Mouse (Mus musculus) intestine, embryonic 15.5 days (tissue): ENCODE results near the gene Sppl3. TPM values are rescaled to one million over a fixed set of nuclear protein-coding genes. Genes with fewer than 3 reads are reported as not detected.

Experiments
- ATAC-seq: fragments of 200-750 bp; cut with Nextera tagmentation; 2 replicates; pipeline ENCODE4 v1.8.0; 2017; ENCODE audit warnings: moderate TSS enrichment, moderate library complexity
- H3K27ac ChIP-seq: fragments of 300-500 bp; sonication (generic); 2 replicates; pipeline ENCODE4 v1.5.1; 2015; ENCODE audit warnings: mild to moderate bottlenecking, inconsistent platforms
- H3K27me3 ChIP-seq: fragments of 300-500 bp; sonication (generic); replicated peaks from 2 replicates; pipeline ENCODE4 v1.6.1; 2015; ENCODE audit warnings: inconsistent platforms
- H3K36me3 ChIP-seq: fragments of 300-500 bp; sonication (generic); 2 replicates; pipeline ENCODE4 v1.6.1; 2015; ENCODE audit warnings: inconsistent platforms
- H3K4me1 ChIP-seq: fragments of 300-500 bp; sonication (generic); replicated peaks from 2 replicates; pipeline ENCODE4 v1.6.1; 2015; ENCODE audit warnings: inconsistent platforms
- H3K4me2 ChIP-seq: fragments of 300-500 bp; sonication (generic); replicated peaks from 2 replicates; pipeline ENCODE4 v1.6.1; 2015; ENCODE audit warnings: mild to moderate bottlenecking, inconsistent platforms
- H3K4me3 ChIP-seq: fragments of 300-500 bp; sonication (generic); replicated peaks from 2 replicates; pipeline ENCODE4 v1.5.1; 2015; ENCODE audit warnings: inconsistent platforms
- H3K9ac ChIP-seq: fragments of 300-500 bp; sonication (generic); 2 replicates; pipeline ENCODE4 v1.6.1; 2015; ENCODE audit warnings: inconsistent platforms
- H3K9me3 ChIP-seq: fragments of 300-500 bp; sonication (generic); 2 replicates; pipeline ENCODE4 v1.6.1; 2016; ENCODE audit warnings: inconsistent platforms
- WGBS: fragments of 180-500 bp; shearing (Covaris S2); methylation state at CpG from one replicate; pipeline ENCODE4 v1.1.7; 2015; 5-methylcytosine and 5-hydroxymethylcytosine counted together
- polyA plus RNA-seq: library from polyadenylated mRNA; unstranded; fragments of >200 nt; fragmentation: Nextera tagmentation; extraction: Ambion mirVana; gene quantifications from 2 replicates; pipeline ENCODE4 v1.2.1, GENCODE M21; 2015

Sppl3 gene
- polyA plus RNA-seq, 1 experiment from 2014 or later: 23.6 TPM

DNA sequence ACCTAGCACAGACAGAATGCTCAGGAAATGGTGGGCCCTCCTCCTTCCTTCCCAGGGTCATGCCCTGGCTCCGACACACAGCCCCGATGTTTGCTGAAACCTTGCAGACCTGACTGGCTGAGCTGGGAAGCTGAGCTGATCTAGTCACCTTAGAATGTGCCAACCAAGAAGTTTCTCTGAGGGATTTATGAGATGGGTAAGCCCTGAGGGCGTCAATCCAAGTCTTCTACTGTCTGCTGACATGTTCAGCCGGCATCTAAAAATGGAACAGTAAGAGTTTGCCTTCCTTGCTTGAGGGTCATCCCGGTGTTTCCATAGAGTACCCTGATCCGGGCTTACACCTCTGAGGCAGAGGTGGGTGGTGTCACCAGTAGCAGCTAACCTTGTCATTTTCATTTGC, 8.2 kb upstream of the Sppl3 start:
- Histone ChIP-seq H3K36me3 (no peaks in the 10 kb centered on the region), H3K27me3 (no peaks in the 10 kb centered on the region), H3K4me3 (no peak overlapping the region), H3K4me2 (no peak overlapping the region), H3K9me3 (no peaks in the 10 kb centered on the region), H3K4me1 (no peaks in the 10 kb centered on the region), H3K27ac (no peak overlapping the region), H3K9ac (no peak overlapping the region)
- WGBS: 51% methylated on average over 6 of the region's 6 CpGs
- no peak for ATAC-seq

DNA sequence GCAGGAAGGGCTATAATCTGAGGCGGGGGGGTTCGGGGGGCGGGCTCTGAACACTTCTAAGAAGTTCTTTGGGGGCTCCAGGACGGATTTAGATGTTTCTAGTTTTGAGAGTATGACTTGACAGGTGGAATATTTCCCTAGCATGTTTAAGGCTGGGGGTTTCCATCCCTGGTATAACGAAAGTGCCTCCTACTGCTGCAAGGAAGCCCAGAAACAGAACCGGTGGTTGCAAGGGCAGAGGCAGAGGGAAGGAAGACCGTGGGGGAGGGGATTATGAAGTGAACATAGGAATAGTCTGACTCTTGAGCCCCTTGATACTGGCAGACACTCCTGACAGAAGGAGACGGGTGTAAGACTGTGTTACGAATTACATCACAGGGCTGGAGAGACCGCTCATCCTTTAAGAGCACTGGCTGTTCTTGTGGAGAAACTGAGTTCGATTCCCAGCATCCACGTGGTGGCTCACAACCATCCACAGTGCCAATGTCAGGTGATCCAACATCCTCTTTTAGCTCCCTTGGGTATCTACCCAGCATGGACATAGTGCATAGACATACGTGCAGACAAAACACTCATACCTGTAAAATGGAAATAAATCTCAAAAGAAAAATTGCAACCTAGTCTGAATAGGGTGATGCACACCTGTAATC, 7.6 kb upstream of the Sppl3 start:
- H3K4me2 ChIP-seq: no peak overlapping the region
- no peaks in the 10 kb centered on the region for H3K36me3 ChIP-seq

DNA sequence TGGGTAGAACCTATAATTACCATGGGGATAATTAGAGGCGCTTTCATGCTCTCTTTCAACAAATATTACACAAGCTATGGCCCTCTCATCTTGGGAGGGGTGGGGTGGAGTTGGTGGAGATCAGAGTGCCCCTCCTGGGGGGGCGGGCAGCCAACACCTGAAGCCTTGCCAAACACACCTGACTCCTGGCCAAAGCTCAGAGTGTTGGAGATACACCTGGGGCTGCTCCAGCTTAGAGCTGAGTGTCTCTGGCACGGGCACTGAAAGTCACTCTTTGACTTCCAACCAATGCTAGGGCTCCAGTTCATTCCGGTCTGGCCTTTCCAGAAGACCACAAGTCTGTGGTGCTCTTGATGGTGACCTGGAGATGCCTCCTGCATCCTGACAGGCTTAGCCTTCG, 3.2 kb upstream of the Sppl3 start:
- ATAC-seq: no peak
- Histone ChIP-seq H3K27ac (no peak overlapping the region), H3K27me3 (no peaks in the 10 kb centered on the region), H3K9me3 (no peaks in the 10 kb centered on the region), H3K4me3 (no peak overlapping the region), H3K4me2 (no peak overlapping the region), H3K36me3 (no peaks in the 10 kb centered on the region), H3K4me1 (peaks cover 9% of the 10 kb centered on the region), H3K9ac (no peak overlapping the region)
- WGBS: 89% methylated on average over 5 of the region's 5 CpGs

More for the DNA sequence above, 7.6 kb upstream of the Sppl3 start:
- ATAC-seq: no peak
- WGBS: 73% methylated on average over 13 of the region's 13 CpGs
- Histone ChIP-seq H3K27ac (no peak overlapping the region), H3K4me3 (no peak overlapping the region), H3K27me3 (no peaks in the 10 kb centered on the region), H3K9me3 (no peaks in the 10 kb centered on the region), H3K9ac (no peak overlapping the region), H3K4me1 (no peaks in the 10 kb centered on the region)

DNA sequence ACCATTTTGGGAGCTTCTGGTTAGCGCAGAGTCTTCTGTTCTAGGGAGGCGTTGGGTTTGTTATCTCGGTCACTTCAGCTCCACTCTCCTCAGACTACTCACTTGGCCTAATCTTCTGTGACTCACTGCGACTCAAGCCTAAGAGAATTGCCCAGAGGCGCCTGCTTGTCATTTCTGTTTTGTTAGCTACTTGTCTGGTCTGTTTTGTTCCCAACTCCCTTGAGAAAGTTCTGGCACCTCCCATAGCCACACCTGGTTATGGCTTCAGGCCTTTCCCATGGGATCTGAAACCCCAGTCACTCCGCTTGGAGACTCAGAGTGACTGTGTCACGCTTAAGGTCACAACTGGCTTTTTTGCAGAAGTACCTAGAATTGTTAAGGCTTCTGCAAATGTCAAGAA, 2.6 kb upstream of the Sppl3 start:
- Histone ChIP-seq H3K36me3 (no peaks in the 10 kb centered on the region), H3K27me3 (no peaks in the 10 kb centered on the region), H3K9me3 (no peaks in the 10 kb centered on the region), H3K9ac (no peak overlapping the region), H3K27ac (no peak overlapping the region), H3K4me3 (no peak overlapping the region), H3K4me2 (no peak overlapping the region), H3K4me1 (peaks cover 14% of the 10 kb centered on the region)
- WGBS: 86% methylated on average over 7 of the region's 7 CpGs
- ATAC-seq: no peak

DNA sequence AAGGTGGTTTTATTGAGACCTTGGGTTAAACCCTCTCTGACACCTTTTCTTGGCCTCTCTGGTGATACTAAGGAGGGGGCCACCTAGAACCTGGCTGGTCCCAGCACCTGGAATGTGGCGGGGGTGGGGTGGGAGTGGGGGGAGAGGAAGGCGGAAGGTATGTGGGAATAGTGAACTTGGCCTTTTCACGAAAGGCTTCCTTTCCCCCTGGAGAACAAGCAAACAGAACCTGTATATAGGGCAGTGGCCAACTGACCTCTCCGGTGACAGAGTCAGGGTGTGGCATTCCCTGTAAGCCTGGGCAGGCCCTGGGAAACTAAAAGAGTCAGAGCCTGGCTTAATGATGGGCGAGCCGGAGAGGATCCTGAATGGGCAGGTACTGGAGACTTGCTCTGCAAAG, 1.8 kb upstream of the Sppl3 start:
- peaks cover 17% of the 10 kb centered on the region for H3K4me1 ChIP-seq
- no peak overlapping the region for H3K9ac ChIP-seq
- H3K4me2 ChIP-seq: no peak overlapping the region
- no peaks in the 10 kb centered on the region for H3K9me3 ChIP-seq
- no peak for ATAC-seq
- no peak overlapping the region for H3K4me3 ChIP-seq
- H3K27ac ChIP-seq: no peak overlapping the region
- 76% methylated on average over 6 of the region's 6 CpGs for WGBS
- no peaks in the 10 kb centered on the region for H3K36me3 ChIP-seq
- no peaks in the 10 kb centered on the region for H3K27me3 ChIP-seq

DNA sequence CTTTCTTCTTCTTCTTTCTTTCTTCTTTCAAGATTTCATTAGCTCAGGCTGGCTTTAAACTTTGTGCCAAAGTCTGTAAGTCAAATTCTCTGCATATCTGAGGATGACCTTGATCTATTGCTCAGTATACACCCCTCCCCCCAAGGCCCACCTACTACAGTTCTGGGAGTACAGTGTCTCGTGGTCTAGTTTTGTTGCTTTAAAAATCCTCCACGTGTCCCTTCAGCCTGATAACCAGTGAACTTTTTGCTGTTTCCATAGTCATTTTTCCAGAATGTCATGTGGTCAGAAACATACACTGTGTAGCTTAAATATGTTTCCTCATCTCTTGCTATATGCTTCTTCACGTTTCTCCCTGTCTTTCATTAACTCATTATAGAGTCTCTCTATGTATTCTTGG, 976 bp upstream of the Sppl3 start:
- Histone ChIP-seq H3K27ac (no peak overlapping the region), H3K9ac (no peak overlapping the region), H3K4me3 (no peak overlapping the region), H3K4me2 (0 out of 2 replicates have a peak overlapping the region, but pooled peaks have one; percentile 89), H3K4me1 (peaks cover 22% of the 10 kb centered on the region), H3K36me3 (no peaks in the 10 kb centered on the region), H3K27me3 (no peaks in the 10 kb centered on the region), H3K9me3 (no peaks in the 10 kb centered on the region)
- ATAC-seq: no peak
- WGBS: 47% methylated on average over 3 of the region's 3 CpGs

DNA sequence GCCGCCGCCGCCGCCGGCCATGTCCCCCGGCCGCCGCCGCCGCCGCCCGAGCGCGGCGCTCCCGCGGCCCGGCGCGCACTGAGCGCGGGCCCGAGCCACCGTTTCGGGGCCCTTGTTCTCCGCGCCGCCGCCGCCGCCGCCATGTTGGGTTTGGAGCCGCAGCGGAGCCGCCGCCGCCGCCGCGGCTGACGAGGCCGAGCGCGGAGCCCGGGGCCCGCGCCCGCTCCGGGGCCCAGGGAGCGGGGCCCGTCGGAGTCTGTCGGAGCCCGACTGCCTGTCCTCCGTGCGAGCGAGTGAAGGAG, 231 bp downstream of the Sppl3 start:
- Histone ChIP-seq H3K4me2 (peak overlapping the region; percentile 89), H3K9me3 (no peaks in the 10 kb centered on the region), H3K4me1 (peaks cover 24% of the 10 kb centered on the region), H3K27me3 (no peaks in the 10 kb centered on the region), H3K36me3 (no peaks in the 10 kb centered on the region), H3K9ac (peak overlapping the region; percentile 100), H3K27ac (peak overlapping the region; percentile 84), H3K4me3 (peak overlapping the region; percentile 99)
- WGBS: under 1% methylated on average over 49 of the region's 57 CpGs
- peak; percentile 63 for ATAC-seq

DNA sequence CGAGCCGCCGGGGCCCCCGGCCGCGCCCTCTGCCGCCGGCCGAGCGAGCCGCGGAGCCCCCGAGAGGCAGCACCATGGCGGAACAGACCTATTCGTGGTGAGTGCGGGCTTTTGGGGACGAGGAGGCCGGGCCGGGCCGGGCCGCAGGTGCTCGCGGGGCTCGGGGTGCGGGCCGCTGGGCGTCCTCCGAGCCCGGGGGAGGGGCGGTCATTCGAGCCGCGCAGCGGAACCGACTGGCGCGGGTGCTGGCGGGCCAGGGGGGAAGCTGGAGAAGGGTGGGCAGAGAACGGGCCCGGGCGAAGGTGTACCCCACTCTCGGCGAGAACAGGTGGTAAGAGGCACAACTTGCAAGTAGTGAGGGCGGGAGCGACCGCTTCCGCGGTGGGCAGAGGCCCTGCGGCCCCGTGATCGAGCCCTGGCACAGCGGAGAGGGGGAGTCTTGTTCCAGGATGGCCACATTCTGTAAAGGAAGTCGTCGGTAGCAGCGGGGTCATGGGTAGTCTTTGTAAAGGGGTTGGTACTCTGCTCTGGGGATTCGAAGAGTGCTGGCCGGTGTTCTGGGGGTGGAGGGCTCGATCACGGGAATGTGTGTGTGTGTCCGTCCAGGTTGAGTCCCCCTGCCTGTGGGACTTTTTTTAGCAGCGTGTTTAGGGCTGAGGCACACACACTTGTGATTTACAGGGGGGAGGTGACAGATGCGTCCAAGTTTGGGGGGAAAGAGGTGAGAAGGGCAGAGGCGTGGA, 753 bp downstream of the Sppl3 start:
- under 1% methylated on average over 50 of the region's 63 CpGs for WGBS
- Histone ChIP-seq H3K4me1 (peaks cover 24% of the 10 kb centered on the region), H3K27me3 (no peaks in the 10 kb centered on the region), H3K9me3 (no peaks in the 10 kb centered on the region), H3K9ac (peak overlapping the region; percentile 100), H3K27ac (peak overlapping the region; percentile 84), H3K4me2 (peak overlapping the region; percentile 89), H3K4me3 (peak overlapping the region; percentile 99), H3K36me3 (no peaks in the 10 kb centered on the region)
- ATAC-seq: peak; percentile 28

DNA sequence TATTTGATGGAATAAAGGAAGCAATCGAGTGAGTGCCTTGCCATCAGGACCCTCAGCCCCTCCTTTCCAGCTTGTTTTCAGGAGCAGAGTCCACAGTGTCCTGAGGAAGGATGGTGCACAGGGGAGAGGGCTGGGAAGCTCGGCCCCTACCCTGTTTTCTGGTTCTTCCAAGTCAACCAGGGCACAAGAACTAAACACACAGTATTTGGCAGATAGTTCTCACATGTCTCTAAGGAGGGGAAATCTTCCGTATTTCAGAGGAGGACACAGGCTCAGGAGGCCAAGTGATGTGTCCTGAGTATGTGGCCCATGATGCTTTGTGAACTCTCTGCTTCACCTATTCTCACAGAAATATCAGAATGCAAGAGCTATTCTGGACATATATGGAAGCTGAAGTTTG, 2.5 kb downstream of the Sppl3 start:
- no peaks in the 10 kb centered on the region for H3K9me3 ChIP-seq
- peak overlapping the region; percentile 89 for H3K4me2 ChIP-seq
- no peaks in the 10 kb centered on the region for H3K36me3 ChIP-seq
- peaks cover 28% of the 10 kb centered on the region for H3K4me1 ChIP-seq
- no peak overlapping the region for H3K27ac ChIP-seq
- no peak overlapping the region for H3K9ac ChIP-seq
- WGBS: 57% methylated on average over 3 of the region's 3 CpGs
- H3K27me3 ChIP-seq: no peaks in the 10 kb centered on the region
- no peak for ATAC-seq
- H3K4me3 ChIP-seq: no peak overlapping the region

DNA sequence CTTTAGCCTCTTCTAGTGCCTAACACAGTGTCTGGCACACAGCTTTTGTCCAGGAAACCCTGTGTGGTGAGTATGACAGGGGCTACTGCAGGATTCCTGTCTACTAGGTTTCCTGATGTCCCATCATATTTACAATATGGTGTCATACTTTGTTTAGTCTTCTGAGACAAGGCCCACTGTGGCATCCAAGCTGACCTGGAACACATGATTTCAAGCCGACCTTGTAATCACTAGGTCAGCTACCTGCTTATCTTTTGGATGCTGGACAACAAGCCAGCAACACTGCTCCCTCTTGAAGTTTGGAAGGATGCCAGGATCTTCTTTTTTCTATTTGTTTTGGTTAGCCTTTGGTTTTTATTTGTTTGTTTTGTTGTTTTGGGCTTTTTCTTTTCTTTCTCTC, 3.6 kb downstream of the Sppl3 start:
- Histone ChIP-seq H3K9me3 (no peaks in the 10 kb centered on the region), H3K36me3 (no peaks in the 10 kb centered on the region), H3K27ac (no peak overlapping the region), H3K9ac (no peak overlapping the region), H3K4me3 (no peak overlapping the region), H3K4me1 (peaks cover 33% of the 10 kb centered on the region), H3K4me2 (no peak overlapping the region), H3K27me3 (no peaks in the 10 kb centered on the region)
- no peak for ATAC-seq
- WGBS: 49% methylated on average over 1 of the region's 1 CpGs

DNA sequence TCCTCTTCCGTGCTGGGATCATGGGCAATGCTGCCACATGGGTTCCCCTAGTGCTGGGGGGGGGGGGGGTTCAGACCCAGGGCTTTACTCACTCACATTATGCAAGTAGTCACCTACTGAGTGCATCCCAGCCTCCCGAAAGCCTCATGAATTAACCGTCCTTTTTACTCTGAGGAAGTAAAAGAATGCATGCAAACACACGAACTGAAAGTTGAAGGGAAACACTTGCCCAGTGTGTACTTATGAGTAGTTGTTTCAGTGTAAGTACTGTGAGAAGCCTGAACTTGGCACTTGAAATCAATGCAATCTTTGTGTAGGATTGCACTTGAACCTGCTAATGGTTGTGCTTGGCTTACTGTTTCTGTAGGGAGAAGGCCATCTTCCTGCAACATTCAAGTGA, 4.2 kb downstream of the Sppl3 start:
- H3K4me2 ChIP-seq: no peak overlapping the region
- no peak overlapping the region for H3K4me3 ChIP-seq
- peaks cover 30% of the 10 kb centered on the region for H3K4me1 ChIP-seq
- H3K9me3 ChIP-seq: no peaks in the 10 kb centered on the region
- 44% methylated on average over 4 of the region's 4 CpGs for WGBS
- no peaks in the 10 kb centered on the region for H3K36me3 ChIP-seq
- no peaks in the 10 kb centered on the region for H3K27me3 ChIP-seq
- no peak for ATAC-seq
- H3K27ac ChIP-seq: no peak overlapping the region
- H3K9ac ChIP-seq: no peak overlapping the region

DNA sequence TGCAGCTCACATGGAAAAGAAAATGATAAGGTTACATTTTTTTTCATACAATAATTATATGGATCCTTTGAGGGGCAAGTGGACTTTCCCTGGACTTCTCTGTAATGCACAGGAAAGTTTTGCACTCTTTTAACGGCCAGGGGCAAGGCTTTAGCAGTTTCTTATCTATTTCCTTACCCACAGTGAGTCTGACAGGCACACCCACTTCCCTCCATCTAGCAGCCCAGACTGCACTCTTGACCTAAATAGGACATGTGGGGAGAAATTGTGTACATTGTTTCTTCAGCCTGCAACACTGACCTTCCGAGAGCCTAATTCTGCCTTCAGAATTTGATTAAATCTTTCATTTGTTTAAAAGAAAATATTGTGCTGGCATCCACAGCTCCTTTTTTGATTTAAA, 7.3 kb downstream of the Sppl3 start:
- no peaks in the 10 kb centered on the region for H3K36me3 ChIP-seq
- no peaks in the 10 kb centered on the region for H3K27me3 ChIP-seq
- H3K9me3 ChIP-seq: no peaks in the 10 kb centered on the region
- H3K4me1 ChIP-seq: peaks cover 19% of the 10 kb centered on the region
- peak; percentile 67; the same call in 1 of the 2 replicates for ATAC-seq
- WGBS: 18% methylated on average over 2 of the region's 2 CpGs
- H3K4me2 ChIP-seq: no peak overlapping the region; the same call in 1 of the 2 replicates
- H3K27ac ChIP-seq: 0 out of 2 replicates have a peak overlapping the region, but pooled peaks have one; percentile 32
- H3K4me3 ChIP-seq: no peak overlapping the region
- H3K9ac ChIP-seq: no peak overlapping the region

DNA sequence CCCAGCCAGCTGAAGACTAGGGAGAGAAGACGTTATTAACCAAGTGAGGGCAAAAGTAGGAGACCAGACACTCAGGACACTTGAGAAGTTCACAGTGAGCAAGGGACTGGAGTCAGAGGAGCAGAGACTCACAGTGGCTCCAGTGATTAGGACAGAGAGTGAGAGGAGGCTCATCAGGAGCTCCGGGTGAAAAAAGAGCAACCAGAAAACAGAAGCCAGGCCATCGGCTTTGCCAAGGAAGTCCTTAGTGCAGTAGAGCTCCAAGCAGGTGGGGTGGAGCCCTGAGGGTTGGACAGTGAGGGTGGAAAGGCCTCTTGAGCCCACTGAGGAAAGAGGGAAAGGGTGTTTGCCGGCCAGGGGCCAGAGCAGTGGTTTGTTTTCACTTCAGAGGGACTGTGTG, 7.9 kb downstream of the Sppl3 start:
- 0 out of 2 replicates have a peak overlapping the region, but pooled peaks have one; percentile 26 for H3K4me2 ChIP-seq
- 45% methylated on average over 4 of the region's 4 CpGs for WGBS

More for the DNA sequence above, 7.9 kb downstream of the Sppl3 start:
- ATAC-seq: no peak
- Histone ChIP-seq H3K27ac (peak overlapping the region; percentile 58), H3K9ac (no peak overlapping the region), H3K4me3 (no peak overlapping the region), H3K4me1 (peaks cover 15% of the 10 kb centered on the region), H3K27me3 (no peaks in the 10 kb centered on the region), H3K9me3 (no peaks in the 10 kb centered on the region), H3K36me3 (no peaks in the 10 kb centered on the region)
